Mouse (Mus musculus) kidney, adult 2 months (tissue): ENCODE data around the gene Dglucy.

Source experiments
- CTCF ChIP-seq: fragments of 200-500 bp; conservative IDR thresholded peaks from 2 replicates; pipeline ENCODE4 v1.5.1; 2011; ENCODE audit warnings: low read depth, mild to moderate bottlenecking, control low read depth, low read length, moderate library complexity, mixed read lengths; ENCODE audit not compliant: insufficient read depth, insufficient read length
- POLR2A ChIP-seq: fragments of 200-500 bp; IDR thresholded peaks from one replicate; pipeline ENCODE4 v1.6.1; 2011; ENCODE audit warnings: low read depth, low read length, control low read depth

GRCm38 (mm10) chr12:100936116-100936515 is 157.3 kb downstream of the Dglucy start:
- TF ChIP-seq CTCF (peak; percentile 95), POLR2A (no peak)
